ENCODE assay signal across 16 mouse cellular contexts in genomic region chr7:44240712-44241111, GRCm38 (mm10). TPM values are rescaled to one million over a fixed set of nuclear protein-coding genes. Genes with fewer than 3 reads are reported as not detected.
"Had no signal": no experiment of that assay in that cellular context is flagged by ENCODE, and none has a peak within 500 bp of the region (broad histone marks: within the 10 kb centered on the region; RNA-seq: fewer than 3 reads in every experiment).

No protein-coding gene starts in this region.

- H3K9me3 ChIP-seq: limb, embryonic 15.5 days; midbrain, embryonic 12.5 days; neural tube, embryonic 13.5 days had no signal

- H3K27me3 ChIP-seq: limb, embryonic 15.5 days; neural tube, embryonic 13.5 days had no signal

- DNase-seq: kidney, adult 8-10 months; kidney, postnatal 10 days; layer of hippocampus, adult 9-11 months; layer of hippocampus, postnatal 36 days; lung, adult 18-20 months; right cerebral cortex, postnatal 14 days; thymus, postnatal 4 days had no signal

- H3K4me2 ChIP-seq: limb, embryonic 15.5 days; midbrain, embryonic 12.5 days; neural tube, embryonic 13.5 days had no signal

- H3K27ac ChIP-seq: limb, embryonic 15.5 days; midbrain, embryonic 12.5 days; neural tube, embryonic 13.5 days; stomach, postnatal 0 days had no signal

- H3K4me3 ChIP-seq: limb, embryonic 15.5 days; midbrain, embryonic 12.5 days; neural tube, embryonic 13.5 days had no signal

- ATAC-seq: intestine, embryonic 16.5 days; midbrain, embryonic 16.5 days had no signal

- H3K9ac ChIP-seq: limb, embryonic 15.5 days; midbrain, embryonic 12.5 days; neural tube, embryonic 13.5 days had no signal

- H3K36me3 ChIP-seq: limb, embryonic 15.5 days; midbrain, embryonic 12.5 days; neural tube, embryonic 13.5 days had no signal

RNA-seq across cellular contexts. Expression of gene Gm36864, which starts 4.7 kb away (rescaled TPM):
- polyA plus RNA-seq: limb, embryonic 11.5 days; limb, embryonic 15.5 days; lung, embryonic 16.5 days; midbrain, embryonic 12.5 days; midbrain, embryonic 16.5 days; neural tube, embryonic 13.5 days; stomach, postnatal 0 days had no signal

RNA-seq across cellular contexts. Expression of gene Klk1, which starts 15.6 kb away (rescaled TPM):
- polyA plus RNA-seq: limb, embryonic 11.5 days; lung, embryonic 16.5 days; midbrain, embryonic 12.5 days; midbrain, embryonic 16.5 days; neural tube, embryonic 13.5 days had no signal

RNA-seq across cellular contexts. Expression of gene Acp4, which starts 16.5 kb away (rescaled TPM):
- polyA plus RNA-seq: intestine, embryonic 16.5 days; large intestine, adult 2 months; lung, embryonic 16.5 days; midbrain, embryonic 16.5 days; neural tube, embryonic 13.5 days; stomach, postnatal 0 days had no signal
